Mouse (Mus musculus) ovary, postnatal 10 days (tissue): ENCODE measurements at regions not wholly inside any gene's neighbourhood (a gene's known extent, or its start where the extent isn't known, plus 50 kb on each side); places are given as distances from the start of the nearest gene placed in this dataset.

Experiments
- DNase-seq: peaks from one replicate; pipeline ENCODE4 v3.0.0; 2022; ENCODE audit warnings: low spot score

DNA sequence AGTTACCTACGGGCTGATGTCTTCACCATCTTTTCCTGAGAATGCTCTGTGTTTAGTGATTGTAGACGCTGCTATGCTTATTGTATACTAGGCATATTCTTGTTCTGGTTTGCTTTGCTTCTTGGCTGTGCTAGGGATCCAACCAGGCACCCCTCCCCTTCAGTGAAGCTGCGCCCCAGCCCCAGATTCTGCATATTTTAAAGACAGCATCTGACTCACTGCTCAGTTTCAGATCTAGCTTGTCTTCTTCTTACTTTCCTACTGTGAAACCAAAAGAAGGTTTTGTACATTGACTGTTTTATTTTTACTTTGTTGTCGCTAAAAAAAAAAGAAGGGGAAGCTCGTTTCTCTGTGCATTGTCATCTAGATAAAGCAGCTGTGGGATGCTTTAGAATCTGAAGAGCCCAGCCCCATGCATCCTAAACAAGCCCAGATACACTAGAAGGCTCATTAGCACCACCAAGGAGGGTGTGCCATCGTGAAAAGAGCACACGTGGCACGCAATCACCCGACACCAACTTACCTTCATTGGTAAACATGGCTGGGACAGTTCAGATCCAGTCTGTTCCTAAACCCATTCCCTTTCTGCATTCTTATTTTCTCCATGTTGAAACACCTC is 83.7 kb upstream of the Phyhipl start:
- DNase-seq: no peak

DNA sequence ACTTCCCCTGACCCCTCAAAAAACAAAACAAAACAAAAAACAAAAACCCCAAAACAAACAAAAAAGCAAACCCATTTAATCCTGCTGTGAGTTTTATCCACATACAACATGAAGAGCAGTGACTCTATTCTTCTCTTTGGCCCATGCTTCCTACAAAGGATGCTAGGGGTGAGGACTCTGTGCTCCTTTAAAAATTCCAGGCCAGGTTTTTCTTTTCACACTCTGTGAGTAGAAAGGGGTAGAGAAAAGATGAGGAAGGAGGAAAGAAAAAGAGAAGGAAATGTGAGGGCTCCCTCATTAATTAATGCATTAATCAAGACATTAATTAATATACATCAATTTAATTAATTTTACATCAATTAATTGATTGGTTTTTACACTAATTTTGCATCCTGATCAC is 82.9 kb upstream of the Phyhipl start:
- DNase-seq: no peak

DNA sequence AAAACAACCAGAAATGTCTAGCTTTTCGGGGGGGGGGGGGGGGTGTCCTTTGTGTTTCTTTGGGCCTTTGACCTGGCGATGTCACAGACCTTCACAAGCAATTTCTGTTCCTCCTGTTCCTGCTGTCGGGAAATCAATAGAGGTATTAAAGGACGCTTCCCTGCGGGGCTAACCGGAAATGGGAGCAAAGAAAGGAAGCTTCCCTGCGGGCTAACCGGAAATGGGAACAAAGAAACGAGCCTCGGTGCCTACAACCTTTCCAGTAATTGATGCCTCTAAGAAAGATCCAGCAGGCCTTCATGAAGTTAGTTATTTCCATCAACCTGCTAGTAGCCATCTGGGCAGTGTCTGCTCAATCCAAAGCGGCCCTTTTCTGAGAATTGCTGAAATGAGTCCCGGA is 78.2 kb upstream of the Phyhipl start:
- DNase-seq: no peak

DNA sequence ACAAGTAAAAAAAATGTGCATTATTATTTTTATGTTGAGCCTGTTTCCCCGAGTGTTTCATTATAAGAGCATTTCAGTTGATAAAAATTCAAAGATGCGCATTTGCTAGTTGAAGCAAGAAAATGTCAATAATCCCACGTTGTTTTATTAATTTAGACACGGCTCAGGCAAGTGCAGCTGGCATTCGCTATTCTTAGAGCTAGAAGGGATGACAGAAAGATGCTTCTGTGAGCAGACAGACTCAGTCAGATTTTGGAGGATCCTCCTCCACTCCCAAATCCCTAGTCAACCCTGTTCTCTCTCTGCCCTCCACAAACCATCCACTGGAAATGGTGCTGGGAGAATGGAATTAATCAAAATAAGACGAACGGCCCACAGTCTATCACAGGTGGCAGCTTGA is 77.7 kb upstream of the Phyhipl start:
- DNase-seq: no peak

DNA sequence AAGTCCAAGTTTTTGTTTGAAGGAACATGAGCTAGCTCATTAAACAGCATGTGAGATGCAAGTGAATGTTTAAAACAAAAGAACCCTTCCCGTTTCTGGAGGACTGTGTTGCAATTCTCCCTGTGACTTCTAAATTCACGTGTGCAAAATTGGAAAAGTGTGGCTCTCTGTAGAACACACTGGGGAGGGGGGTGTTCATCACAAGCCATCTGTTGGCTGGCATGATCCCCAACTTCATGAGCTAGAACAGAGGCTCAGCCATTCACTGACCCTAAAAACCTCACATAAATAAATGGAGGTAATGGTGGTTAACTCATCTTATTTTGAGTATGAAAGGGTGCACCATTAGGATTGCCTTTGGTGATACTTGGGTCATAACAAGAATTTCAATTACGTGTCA is 69.3 kb upstream of the Phyhipl start:
- no peak for DNase-seq

DNA sequence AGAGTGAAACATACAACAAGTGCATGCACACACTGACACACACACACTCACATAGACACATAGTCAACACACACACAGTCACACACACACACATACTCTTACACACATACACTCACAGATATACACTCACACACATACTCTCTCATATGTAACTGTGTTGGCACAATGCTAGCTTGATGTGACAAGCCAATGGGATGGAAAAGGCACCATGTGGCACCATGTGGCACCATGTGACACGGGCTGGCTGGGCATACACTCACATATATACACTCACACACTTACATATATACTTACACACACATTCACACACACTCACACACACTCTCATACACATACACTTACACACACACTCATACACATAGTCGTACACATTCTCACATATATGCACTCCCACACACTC is 67.0 kb upstream of the Phyhipl start:
- no peak for DNase-seq

DNA sequence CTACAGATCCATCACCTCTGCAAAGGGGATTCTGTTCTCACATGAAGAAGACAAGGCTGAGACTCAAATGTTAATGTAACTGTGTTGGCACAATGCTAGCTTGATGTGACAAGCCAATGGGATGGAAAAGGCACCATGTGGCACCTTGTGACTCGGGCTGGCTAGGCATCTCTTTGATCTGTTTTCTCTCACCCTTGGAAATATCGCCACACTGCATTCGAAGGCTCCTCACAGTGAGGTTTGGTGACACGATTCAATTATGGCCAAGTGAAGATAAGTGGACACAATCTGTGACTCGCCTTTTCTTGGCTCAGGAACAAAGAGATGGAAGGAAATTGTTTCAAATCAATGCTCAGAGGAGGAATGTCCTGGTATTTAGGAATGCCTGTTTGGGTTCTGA is 66.6 kb upstream of the Phyhipl start:
- no peak for DNase-seq

DNA sequence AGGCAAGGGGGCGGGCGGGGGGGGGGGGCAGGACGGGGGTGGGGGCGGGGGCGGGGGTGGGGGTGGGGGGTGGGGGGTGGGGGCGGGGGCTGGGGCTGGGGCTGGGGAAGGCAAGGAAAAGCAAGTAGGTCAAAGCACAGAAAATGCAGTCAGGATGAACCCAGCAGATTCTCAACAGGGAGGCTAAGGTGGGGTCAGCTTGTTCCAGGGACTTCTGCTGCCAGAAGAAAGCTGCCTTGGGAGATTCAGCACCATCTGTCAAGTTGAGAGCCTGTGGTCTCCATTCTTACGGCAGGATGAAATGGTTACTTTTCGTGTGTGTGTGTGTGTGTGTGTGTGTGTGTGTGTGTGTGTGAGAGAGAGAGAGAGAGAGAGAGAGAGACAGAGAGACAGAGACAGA is 61.7 kb upstream of the Phyhipl start:
- DNase-seq: no peak

DNA sequence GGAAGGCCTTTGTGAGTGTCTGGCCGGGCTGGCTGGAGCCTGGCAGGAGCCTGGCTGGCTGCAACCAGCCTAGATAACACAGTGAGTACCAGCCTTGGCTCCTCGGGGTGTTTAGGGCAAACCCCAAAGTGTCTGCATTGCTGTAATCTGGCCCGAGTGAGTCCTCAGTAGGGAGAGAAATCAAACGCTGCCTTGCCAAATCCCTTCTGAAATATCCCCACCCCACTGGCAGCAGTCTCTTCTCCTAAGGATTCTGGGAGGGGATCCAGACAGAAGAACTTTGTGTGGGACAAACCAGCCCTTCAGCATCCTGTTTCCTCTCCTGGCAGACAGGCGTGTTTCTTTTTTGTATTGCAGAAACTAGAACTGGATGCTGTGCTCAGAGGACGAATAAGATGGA is 61.3 kb upstream of the Phyhipl start:
- DNase-seq: peak; percentile 3

DNA sequence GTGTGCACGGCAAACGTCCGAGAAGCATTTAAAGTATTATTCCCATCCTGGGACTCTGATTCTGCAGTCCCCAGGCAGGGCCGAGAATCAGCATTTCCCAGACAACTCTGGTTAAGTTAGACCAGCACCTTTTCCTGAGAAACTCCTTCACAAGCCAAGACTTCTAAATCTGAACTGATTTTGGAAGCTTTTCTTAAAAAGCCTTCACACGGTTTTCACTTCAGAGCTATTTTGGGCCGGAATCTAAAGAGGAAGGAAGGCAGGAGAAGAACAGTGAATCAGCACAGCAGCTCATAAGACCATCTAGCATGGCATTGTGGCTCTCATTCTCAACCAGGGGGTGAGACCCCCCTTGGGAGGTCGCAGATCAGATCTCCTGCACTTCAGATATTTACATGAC is 57.5 kb upstream of the Phyhipl start:
- no peak for DNase-seq

DNA sequence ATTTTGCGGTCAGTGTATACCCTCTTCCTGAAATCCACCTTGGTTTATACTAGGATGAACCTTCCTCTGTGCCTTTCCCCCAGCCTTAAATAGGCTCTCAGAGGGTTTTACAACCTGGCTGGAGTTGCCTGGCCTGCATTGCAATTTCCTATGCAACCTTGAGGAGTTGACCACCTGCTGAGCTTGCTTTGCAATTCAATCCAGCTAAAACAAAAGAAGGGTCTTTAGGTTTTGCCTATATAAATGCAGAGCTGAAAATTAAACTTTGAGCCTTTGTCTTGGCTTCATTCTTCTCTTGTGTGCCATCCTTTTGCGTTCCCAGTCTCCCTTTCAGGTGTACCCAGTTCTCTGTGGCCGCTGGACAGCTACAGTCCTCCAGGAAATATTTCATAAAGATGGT is 53.0 kb upstream of the Phyhipl start:
- DNase-seq: no peak
